Mouse (Mus musculus) thymus, adult 2 months (tissue): ENCODE measurements around the gene Rundc1. TPM values are rescaled to one million over a fixed set of nuclear protein-coding genes. Genes with fewer than 3 reads are reported as not detected.
"Not testable (repeated sequence)": the region's sequence is repeated elsewhere in the genome, so short reads cannot be mapped to it uniquely, and the experiment has no call there.

Experiments
- DNase-seq: peaks from one replicate; pipeline ENCODE4 v3.0.0; 2021
- H3K27ac ChIP-seq: fragments of 200-500 bp; 2 replicates; pipeline ENCODE4 v1.5.1; 2012; ENCODE audit warnings: low read length, control low read depth; ENCODE audit not compliant: control insufficient read depth, insufficient read depth
- H3K27me3 ChIP-seq: fragments of 200-500 bp; 2 replicates; pipeline ENCODE4 v1.6.1; 2012; ENCODE audit warnings: mild to moderate bottlenecking, low read length, moderate library complexity, mixed read lengths; ENCODE audit not compliant: control insufficient read depth, insufficient read depth
- H3K36me3 ChIP-seq: fragments of 200-500 bp; 2 replicates; pipeline ENCODE4 v1.6.1; 2012; ENCODE audit warnings: mild to moderate bottlenecking, low read length, moderate library complexity; ENCODE audit not compliant: control insufficient read depth, insufficient read depth
- H3K4me1 ChIP-seq: fragments of 200-500 bp; replicated peaks from 2 replicates; pipeline ENCODE4 v1.6.1; 2012; ENCODE audit warnings: low read length; ENCODE audit not compliant: control insufficient read depth, insufficient read depth
- H3K4me3 ChIP-seq: fragments of 200-500 bp; 2 replicates; pipeline ENCODE4 v1.5.1; 2012; ENCODE audit warnings: mild to moderate bottlenecking, low read length, control low read depth, moderate library complexity; ENCODE audit not compliant: control insufficient read depth, insufficient read depth
- CTCF ChIP-seq: fragments of 200-500 bp; IDR thresholded peaks from 2 replicates; pipeline ENCODE4 v1.5.1; 2012; ENCODE audit warnings: mild to moderate bottlenecking, control low read depth, low read length, moderate library complexity, borderline replicate concordance; ENCODE audit not compliant: control insufficient read depth, poor library complexity, insufficient read depth; ENCODE audit errors: extremely low read depth
- POLR2A ChIP-seq: fragments of 200-500 bp; IDR thresholded peaks from 2 replicates; pipeline ENCODE4 v1.6.1; 2012; ENCODE audit warnings: mild to moderate bottlenecking, low read length, control low read depth, moderate library complexity; ENCODE audit not compliant: control insufficient read depth, poor library complexity, insufficient read depth; ENCODE audit errors: extremely low read depth
- WGBS: fragments of 180-500 bp; shearing (Covaris S2); methylation state at CpG from one replicate; pipeline ENCODE4 v1.1.7; 2018; 5-methylcytosine and 5-hydroxymethylcytosine counted together
- polyA plus RNA-seq: library from polyadenylated mRNA; depleted of rRNA; stranded (reverse); fragments of >200 nt; gene quantifications from 2 replicates; pipeline ENCODE4 v1.2.3, GENCODE M21; 2012

Gene Rundc1
- polyA plus RNA-seq, 1 experiment: 28.5 TPM

- H3K27ac ChIP-seq: no peak overlapping the region
- H3K27me3 ChIP-seq: no peaks in the 10 kb centered on the region
- WGBS: under 1% methylated on average over 51 of the region's 51 CpGs
- H3K4me1 ChIP-seq: peaks cover 24% of the 10 kb centered on the region
- peak overlapping the region; percentile 92 for H3K4me3 ChIP-seq
- DNase-seq: peak; percentile 31
- H3K36me3 ChIP-seq: peaks cover under 1% of the 10 kb centered on the region; the same call in 1 of the 2 replicates
- TF ChIP-seq CTCF (no peak), POLR2A (no peak)
Observed at GRCm38 (mm10) chr11:101465101-101465868, 40.4 kb downstream of the Rundc1 start.

GRCm38 (mm10) chr11:101465869-101466551 lies 41.1 kb downstream of the Rundc1 start, which contains the start of gene Vat1:
Gene Vat1 (minus strand): TSS chr11:101466230.
- DNase-seq: peak; percentile 60
- Histone ChIP-seq H3K36me3 (no peaks in the 10 kb centered on the region), H3K4me3 (peak within 1 kb of the TSS; percentile 92), H3K27ac (no peak within 1 kb of the TSS), H3K4me1 (peaks cover 24% of the 10 kb centered on the region), H3K27me3 (no peaks in the 10 kb centered on the region)
- TF ChIP-seq CTCF (no peak), POLR2A (no peak)
- WGBS: under 1% methylated on average over 60 of the region's 60 CpGs

GRCm38 (mm10) chr11:101466552-101466950 lies 41.7 kb downstream of the Rundc1 start:
- not testable (repeated sequence) for H3K4me3 ChIP-seq, H3K27ac ChIP-seq
- 65% methylated on average over 5 of the region's 5 CpGs for WGBS

GRCm38 (mm10) chr11:101467477-101468262 lies 42.8 kb downstream of the Rundc1 start:
- no peak overlapping the region for H3K27ac ChIP-seq
- no peaks in the 10 kb centered on the region for H3K36me3 ChIP-seq
- DNase-seq: peak; percentile 71
- H3K27me3 ChIP-seq: no peaks in the 10 kb centered on the region
- TF ChIP-seq POLR2A: no peak
- peak; percentile 36; the same call in 1 of the 2 replicates for TF ChIP-seq CTCF
- under 1% methylated on average over 53 of the region's 54 CpGs for WGBS
- H3K4me1 ChIP-seq: peaks cover 24% of the 10 kb centered on the region
- H3K4me3 ChIP-seq: peak overlapping the region; percentile 69

More at GRCm38 (mm10) chr11:101466552-101466950, 41.7 kb downstream of the Rundc1 start:
- not testable (repeated sequence) for H3K27me3 ChIP-seq, H3K36me3 ChIP-seq, DNase-seq
- H3K4me1 ChIP-seq: peaks cover 24% of the 10 kb centered on the region

- H3K27ac ChIP-seq: no peak overlapping the region
- no peak for DNase-seq
- H3K27me3 ChIP-seq: no peaks in the 10 kb centered on the region
- TF ChIP-seq POLR2A: no peak
- TF ChIP-seq CTCF: no peak
- 3% methylated on average over 29 of the region's 31 CpGs for WGBS
- H3K4me3 ChIP-seq: peak overlapping the region; percentile 39
- H3K4me1 ChIP-seq: peaks cover 24% of the 10 kb centered on the region
- H3K36me3 ChIP-seq: no peaks in the 10 kb centered on the region
Observed at GRCm38 (mm10) chr11:101468263-101468688, 43.4 kb downstream of the Rundc1 start.

GRCm38 (mm10) chr11:101468731-101469130 lies 43.8 kb downstream of the Rundc1 start:
- WGBS: 37% methylated on average over 13 of the region's 13 CpGs
- no peaks in the 10 kb centered on the region for H3K27me3 ChIP-seq
- DNase-seq: no peak
- TF ChIP-seq CTCF (no peak), POLR2A (no peak)
- no peaks in the 10 kb centered on the region for H3K36me3 ChIP-seq
- no peak overlapping the region for H3K27ac ChIP-seq
- peak overlapping the region; percentile 39; the same call in 1 of the 2 replicates for H3K4me3 ChIP-seq
- peaks cover 24% of the 10 kb centered on the region for H3K4me1 ChIP-seq
